Mouse (Mus musculus): ENCODE results near the gene Sorcs2. TPM values are rescaled to one million over a fixed set of nuclear protein-coding genes. Genes with fewer than 3 reads are reported as not detected.

The Sorcs2 gene
- polyA plus RNA-seq, 1 experiment, result 21.8 TPM

DNA sequence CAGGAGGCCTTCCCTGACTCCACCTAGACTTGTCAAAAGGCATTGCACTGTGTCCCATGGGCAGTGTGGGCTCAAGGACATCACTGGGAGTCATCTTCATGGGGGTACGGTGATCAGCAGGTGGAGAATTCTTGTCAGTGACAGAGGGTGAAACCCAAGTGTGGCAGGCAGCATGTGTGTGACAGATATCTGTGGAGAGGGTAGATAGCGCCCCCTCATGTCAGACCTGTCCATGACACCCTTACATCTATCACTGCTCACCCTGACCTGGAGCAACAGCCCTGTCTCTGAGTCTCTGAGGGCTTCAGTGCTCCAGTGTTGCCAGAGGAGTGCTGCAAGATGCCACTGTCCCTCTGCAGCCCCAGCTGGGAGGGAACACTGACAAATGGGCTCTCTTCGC lies 343.4 kb downstream of the Sorcs2 start:
- no peak overlapping the region for H3K4me3 ChIP-seq (ENCODE audit: insufficient read depth, low read length)
- H3K4me1 ChIP-seq (ENCODE audit: control insufficient read depth, insufficient read depth, low read length), result peaks cover 2% of the 10 kb centered on the region
- H3K27ac ChIP-seq (ENCODE audit: insufficient read depth, low read length), result no peak overlapping the region
- TF ChIP-seq CTCF (IDR thresholded peaks at IDR 0.05; ENCODE audit: extremely low read depth, insufficient read depth, low read length) (0 out of 2 replicates have a peak, but pooled peaks have one; percentile 13), POLR2A (IDR thresholded peaks at IDR 0.05; ENCODE audit: extremely low read depth, insufficient read depth, low read length) (no peak)

GRCm38 (mm10) chr5:36043154-36043553 lies 354.8 kb downstream of the Sorcs2 start:
- Histone ChIP-seq H3K4me3 (ENCODE audit: insufficient read depth, low read length) (no peak overlapping the region), H3K27ac (ENCODE audit: insufficient read depth, low read length) (no peak overlapping the region), H3K4me1 (ENCODE audit: control insufficient read depth, insufficient read depth, low read length) (no peaks in the 10 kb centered on the region)
- TF ChIP-seq POLR2A (IDR thresholded peaks at IDR 0.05; ENCODE audit: extremely low read depth, insufficient read depth, low read length) (no peak), CTCF (IDR thresholded peaks at IDR 0.05; ENCODE audit: extremely low read depth, insufficient read depth, low read length) (no peak)

DNA sequence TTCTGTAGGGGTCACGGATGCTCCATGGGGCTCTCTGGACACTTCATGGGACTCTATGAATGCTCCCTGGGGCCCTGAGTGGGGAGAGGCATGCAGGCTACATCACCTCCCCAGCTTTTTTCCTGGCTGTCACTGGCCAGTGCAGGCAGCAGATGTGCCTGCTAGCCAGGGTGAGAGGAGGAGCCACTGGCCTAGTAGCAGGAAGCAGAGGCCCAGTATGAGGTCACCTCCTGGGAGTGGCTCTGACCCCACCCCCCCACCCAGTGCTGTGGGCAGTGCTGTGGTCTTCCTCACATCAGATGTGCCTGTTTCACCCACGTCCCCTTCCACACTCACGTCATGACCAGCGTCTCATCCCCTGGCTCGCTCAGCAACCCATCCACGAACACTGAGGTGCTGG lies 356.2 kb downstream of the Sorcs2 start:
- Histone ChIP-seq H3K4me3 (ENCODE audit: insufficient read depth, low read length) (no peak overlapping the region), H3K4me1 (ENCODE audit: control insufficient read depth, insufficient read depth, low read length) (no peaks in the 10 kb centered on the region), H3K27ac (ENCODE audit: insufficient read depth, low read length) (no peak overlapping the region)
- TF ChIP-seq POLR2A (IDR thresholded peaks at IDR 0.05; ENCODE audit: extremely low read depth, insufficient read depth, low read length) (no peak), CTCF (IDR thresholded peaks at IDR 0.05; ENCODE audit: extremely low read depth, insufficient read depth, low read length) (no peak)

DNA sequence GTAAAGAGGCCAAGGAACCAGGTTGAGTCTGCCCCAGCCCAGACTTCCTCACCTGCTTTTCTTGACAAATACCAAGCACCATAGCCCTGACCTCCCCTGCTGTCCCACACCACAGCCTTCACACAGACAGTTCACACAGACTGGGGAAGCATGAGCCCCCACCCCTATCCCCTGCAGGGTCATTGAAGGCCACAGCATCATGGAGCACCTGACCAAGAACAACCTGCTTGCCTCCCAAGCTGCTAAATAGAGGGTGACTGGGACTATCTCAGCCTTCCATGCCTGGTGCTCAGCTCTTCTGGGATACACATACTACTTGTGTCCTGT lies 356.7 kb downstream of the Sorcs2 start:
- TF ChIP-seq CTCF (IDR thresholded peaks at IDR 0.05; ENCODE audit: extremely low read depth, insufficient read depth, low read length) (no peak), POLR2A (IDR thresholded peaks at IDR 0.05; ENCODE audit: extremely low read depth, insufficient read depth, low read length) (no peak)
- H3K4me3 ChIP-seq (ENCODE audit: insufficient read depth, low read length), result no peak overlapping the region
- H3K4me1 ChIP-seq (ENCODE audit: control insufficient read depth, insufficient read depth, low read length), result no peaks in the 10 kb centered on the region
- H3K27ac ChIP-seq (ENCODE audit: insufficient read depth, low read length), result no peak overlapping the region

DNA sequence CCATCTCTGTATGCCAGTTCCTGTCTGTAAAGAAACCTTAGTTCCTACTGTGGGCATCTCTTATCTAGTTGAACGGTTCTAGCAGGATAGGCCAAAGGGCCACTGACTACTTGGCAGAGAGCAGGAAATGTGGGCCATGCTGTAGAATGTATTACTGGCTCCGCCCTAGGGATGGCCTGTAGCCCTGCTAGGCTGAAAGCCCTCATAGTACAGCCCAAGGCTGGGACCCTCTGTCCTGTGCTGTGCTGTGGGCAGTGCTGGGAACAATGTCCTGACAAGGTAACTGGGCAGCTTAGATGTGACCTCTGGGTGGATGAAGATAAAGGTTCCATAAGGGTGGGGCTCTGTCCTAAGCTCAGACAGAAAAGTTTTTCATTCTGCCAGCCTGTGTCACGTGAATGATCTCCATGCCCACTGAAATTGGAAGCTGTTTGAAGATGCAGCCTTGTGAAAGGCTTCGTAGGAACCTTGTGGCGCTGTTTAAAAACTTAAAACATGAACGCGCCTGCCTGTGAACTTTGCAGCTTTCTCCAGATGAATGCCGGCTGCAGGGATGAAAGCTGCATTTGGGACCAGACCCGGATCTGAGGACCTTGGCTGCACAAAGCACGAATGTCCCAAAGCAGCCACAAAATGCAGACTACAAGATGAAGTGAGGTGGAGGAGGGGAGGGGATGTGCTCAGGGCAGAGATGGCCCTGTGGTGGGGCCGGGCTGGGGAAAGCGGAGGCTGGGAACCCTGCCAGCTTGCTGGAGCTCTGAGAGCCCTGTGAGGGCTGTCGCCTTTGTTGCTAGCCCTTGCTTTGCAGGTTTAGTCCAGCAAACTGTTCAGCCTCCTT lies 357.3 kb downstream of the Sorcs2 start:
- Histone ChIP-seq H3K4me1 (ENCODE audit: control insufficient read depth, insufficient read depth, low read length) (no peaks in the 10 kb centered on the region), H3K27ac (ENCODE audit: insufficient read depth, low read length) (no peak overlapping the region), H3K4me3 (ENCODE audit: insufficient read depth, low read length) (no peak overlapping the region)
- TF ChIP-seq CTCF (IDR thresholded peaks at IDR 0.05; ENCODE audit: extremely low read depth, insufficient read depth, low read length), result no peak
- no peak for TF ChIP-seq POLR2A (IDR thresholded peaks at IDR 0.05; ENCODE audit: extremely low read depth, insufficient read depth, low read length)

DNA sequence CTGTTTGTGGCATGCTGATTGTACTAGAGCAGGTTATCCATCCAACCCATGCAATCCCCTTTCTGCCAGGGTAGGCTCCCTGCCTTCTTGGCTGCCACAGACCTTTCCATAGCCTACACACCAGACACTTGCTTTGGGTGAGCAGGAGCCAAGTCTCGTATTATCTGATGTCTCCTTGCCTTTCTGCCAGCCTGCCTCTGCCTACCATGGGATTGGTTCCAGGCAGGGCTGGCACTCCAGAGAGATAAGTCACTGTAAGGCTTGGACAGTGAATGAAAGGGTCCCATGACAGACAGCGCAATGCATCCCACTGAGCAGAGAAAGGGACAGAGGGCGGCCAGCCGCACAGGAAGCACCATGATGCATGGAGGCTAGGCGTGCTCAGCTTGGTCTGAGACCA lies 358.3 kb downstream of the Sorcs2 start:
- Histone ChIP-seq H3K4me1 (ENCODE audit: control insufficient read depth, insufficient read depth, low read length) (no peaks in the 10 kb centered on the region), H3K27ac (ENCODE audit: insufficient read depth, low read length) (no peak overlapping the region), H3K4me3 (ENCODE audit: insufficient read depth, low read length) (no peak overlapping the region)
- TF ChIP-seq CTCF (IDR thresholded peaks at IDR 0.05; ENCODE audit: extremely low read depth, insufficient read depth, low read length) (no peak), POLR2A (IDR thresholded peaks at IDR 0.05; ENCODE audit: extremely low read depth, insufficient read depth, low read length) (no peak)

DNA sequence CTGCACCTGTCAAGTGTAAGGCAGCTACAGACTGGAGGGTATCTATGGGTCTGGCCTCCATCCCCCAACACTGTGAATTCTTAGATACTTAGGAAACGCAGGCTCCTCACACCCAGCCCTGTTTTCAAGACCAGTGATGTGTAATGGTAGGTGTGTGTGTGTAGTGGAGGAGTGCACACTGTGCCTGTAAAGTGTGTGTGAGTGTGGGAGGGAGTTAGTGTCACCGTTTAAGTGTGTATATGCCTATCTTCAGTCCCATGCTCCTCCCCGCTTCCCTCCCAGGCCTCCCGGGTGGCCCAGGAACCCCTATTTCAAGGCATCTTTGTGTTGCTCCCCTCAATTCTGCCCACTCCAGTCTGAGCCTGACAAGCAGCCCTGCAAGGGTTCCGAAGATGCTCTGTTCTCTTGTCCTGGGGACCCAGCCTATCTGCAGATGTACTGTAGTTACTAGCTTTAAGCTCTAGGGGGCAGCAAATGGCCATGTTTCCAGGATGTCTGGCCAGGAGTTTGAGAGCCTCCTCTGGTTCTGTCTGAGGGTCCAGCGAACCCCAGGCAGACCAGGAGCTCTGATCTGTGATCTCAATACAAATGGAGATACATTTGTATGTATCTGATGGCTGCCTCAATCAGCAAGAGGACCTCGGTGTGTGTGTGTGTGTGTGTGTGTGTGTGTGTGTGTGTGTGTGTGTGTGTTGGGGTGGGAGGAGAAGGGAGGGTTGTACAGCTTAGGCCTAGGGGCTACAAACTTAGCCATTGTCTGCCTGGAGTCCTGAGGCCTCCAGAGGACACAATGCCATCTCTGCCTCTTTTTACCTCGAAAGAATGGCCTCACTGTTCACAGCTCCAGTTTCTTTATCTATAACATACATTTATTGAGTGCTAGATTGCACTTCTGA lies 364.2 kb downstream of the Sorcs2 start:
- no peak overlapping the region for H3K27ac ChIP-seq (ENCODE audit: insufficient read depth, low read length)
- TF ChIP-seq POLR2A (IDR thresholded peaks at IDR 0.05; ENCODE audit: extremely low read depth, insufficient read depth, low read length) (no peak), CTCF (IDR thresholded peaks at IDR 0.05; ENCODE audit: extremely low read depth, insufficient read depth, low read length) (peak; percentile 89)

GRCm38 (mm10) chr5:36025076-36025475 lies 372.9 kb downstream of the Sorcs2 start:
- no peak for TF ChIP-seq POLR2A (IDR thresholded peaks at IDR 0.05; ENCODE audit: extremely low read depth, insufficient read depth, low read length)
- Histone ChIP-seq H3K4me3 (ENCODE audit: insufficient read depth, low read length) (no peak overlapping the region), H3K4me1 (ENCODE audit: control insufficient read depth, insufficient read depth, low read length) (no peaks in the 10 kb centered on the region; the same call in 1 of the 2 replicates), H3K27ac (ENCODE audit: insufficient read depth, low read length) (no peak overlapping the region)

More for the DNA sequence above, 364.2 kb downstream of the Sorcs2 start:
- H3K4me1 ChIP-seq (ENCODE audit: control insufficient read depth, insufficient read depth, low read length), result no peaks in the 10 kb centered on the region
- no peak overlapping the region for H3K4me3 ChIP-seq (ENCODE audit: insufficient read depth, low read length)

DNA sequence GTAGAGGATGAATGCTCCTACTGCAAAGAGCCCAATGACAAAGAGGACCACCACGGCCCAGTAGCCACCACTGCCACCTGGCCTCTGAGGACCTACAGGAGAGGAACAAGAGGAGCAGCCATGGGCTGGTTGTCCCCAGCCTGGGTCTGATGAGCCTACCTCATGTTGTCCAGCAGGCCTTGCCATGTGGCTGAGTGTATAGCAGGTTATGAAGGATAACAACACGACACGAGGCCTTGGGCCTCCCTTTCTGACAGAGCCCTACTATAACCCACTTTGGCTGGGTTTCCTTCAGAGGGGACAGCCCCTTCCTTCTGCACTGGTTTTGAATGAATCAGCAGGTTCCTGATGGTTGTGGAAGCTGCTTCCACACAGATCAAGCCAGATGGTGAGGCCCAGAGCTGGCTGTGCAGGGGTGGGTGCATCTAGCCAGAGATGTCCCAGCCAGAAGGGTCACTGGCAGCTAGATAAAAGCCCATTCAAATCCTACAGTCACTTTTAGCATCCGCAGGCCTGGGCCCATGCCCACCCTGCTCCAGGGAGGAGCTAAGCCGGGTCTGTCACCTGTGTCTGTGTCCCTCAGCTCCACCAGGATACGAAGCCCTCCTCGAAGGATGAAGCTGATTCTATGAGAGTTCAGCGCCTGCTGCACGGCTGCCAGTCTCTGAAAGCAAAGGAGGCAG lies 373.8 kb downstream of the Sorcs2 start:
- H3K27ac ChIP-seq (ENCODE audit: insufficient read depth, low read length), result no peak overlapping the region
- no peaks in the 10 kb centered on the region; the same call in 1 of the 2 replicates for H3K4me1 ChIP-seq (ENCODE audit: control insufficient read depth, insufficient read depth, low read length)
- no peak overlapping the region for H3K4me3 ChIP-seq (ENCODE audit: insufficient read depth, low read length)
- TF ChIP-seq POLR2A (IDR thresholded peaks at IDR 0.05; ENCODE audit: extremely low read depth, insufficient read depth, low read length), result no peak
- no peak for TF ChIP-seq CTCF (IDR thresholded peaks at IDR 0.05; ENCODE audit: extremely low read depth, insufficient read depth, low read length)
